Mouse (Mus musculus) brown adipose tissue, adult 24 weeks (tissue): ENCODE results near the gene Zbtb3. TPM values are rescaled to one million over a fixed set of nuclear protein-coding genes. Genes with fewer than 3 reads are reported as not detected.
"Not testable (repeated sequence)": the region's sequence is repeated elsewhere in the genome, so short reads cannot be mapped to it uniquely, and the experiment has no call there.

Source experiments
- H3K27ac ChIP-seq: fragments of 200-500 bp; replicated peaks from 2 replicates; pipeline ENCODE4 v1.5.1; 2012; ENCODE audit warnings: low read depth, mild to moderate bottlenecking, low read length
- H3K4me1 ChIP-seq: fragments of 200-500 bp; 2 replicates; pipeline ENCODE4 v1.6.1; 2012; ENCODE audit warnings: low read length, mixed read lengths; ENCODE audit not compliant: control insufficient read depth, insufficient read depth, insufficient read length
- H3K4me3 ChIP-seq: fragments of 200-500 bp; 2 replicates; pipeline ENCODE4 v1.5.1; 2012; ENCODE audit warnings: low read depth, mild to moderate bottlenecking, low read length, moderate library complexity; ENCODE audit not compliant: insufficient read depth
- polyA plus RNA-seq: library from polyadenylated mRNA; stranded (reverse); fragments of >200 nt; gene quantifications from 2 replicates; pipeline ENCODE4 v1.2.4, GENCODE M21; 2012; ENCODE audit not compliant: missing spikeins, insufficient read depth, insufficient read length

Gene Zbtb3
- polyA plus RNA-seq, 1 experiment = 1.2 TPM

DNA sequence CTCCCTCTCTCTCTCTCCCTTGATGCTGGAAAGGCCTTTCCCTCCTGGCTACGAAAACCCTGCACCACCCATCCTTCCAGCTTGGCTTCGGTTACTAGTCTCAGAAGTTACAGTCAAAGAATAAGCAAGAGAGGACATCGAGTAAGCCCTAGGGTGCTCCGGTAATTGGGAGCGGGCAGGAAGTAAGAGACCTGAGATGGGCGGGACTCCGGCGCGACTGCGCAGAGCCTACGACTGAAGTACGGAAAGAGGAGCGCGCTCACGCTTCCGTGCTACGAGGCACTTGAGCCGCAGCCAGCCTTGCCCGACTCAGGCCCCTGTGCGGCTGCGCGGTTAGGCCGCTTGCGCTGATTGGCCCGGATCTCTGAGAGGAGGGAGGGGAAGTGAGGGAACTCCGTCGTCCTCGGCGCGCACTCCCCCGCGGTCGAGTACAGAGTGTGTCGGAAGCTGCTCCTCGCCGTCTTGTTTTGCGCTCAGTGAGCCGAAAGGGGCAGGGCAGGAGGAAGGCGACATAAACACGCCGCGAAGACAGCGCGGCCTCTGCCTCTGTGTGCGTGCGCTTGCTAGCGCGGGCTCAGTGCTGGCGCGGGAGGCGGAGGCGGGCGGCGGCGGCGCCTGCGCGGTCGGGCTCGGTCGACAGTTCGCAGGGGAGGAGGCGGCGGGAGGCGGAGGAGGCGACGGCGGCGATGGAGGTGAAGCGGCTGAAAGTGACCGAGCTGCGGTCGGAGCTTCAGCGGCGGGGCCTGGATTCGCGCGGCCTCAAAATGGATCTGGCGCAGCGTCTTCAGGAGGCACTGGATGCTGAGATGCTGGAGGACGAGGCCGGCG lies 17.5 kb downstream of the Zbtb3 start, which contains the start of gene Hnrnpul2:
TSS of gene Hnrnpul2 (plus strand) at position 415 of the 828 bp plus-strand sequence.
- H3K27ac ChIP-seq = peak within 1 kb of the TSS; percentile 97
- peak within 1 kb of the TSS; percentile 85 for H3K4me3 ChIP-seq
- H3K4me1 ChIP-seq = peaks cover 4% of the 10 kb centered on the region; the same call in 1 of the 2 replicates

DNA sequence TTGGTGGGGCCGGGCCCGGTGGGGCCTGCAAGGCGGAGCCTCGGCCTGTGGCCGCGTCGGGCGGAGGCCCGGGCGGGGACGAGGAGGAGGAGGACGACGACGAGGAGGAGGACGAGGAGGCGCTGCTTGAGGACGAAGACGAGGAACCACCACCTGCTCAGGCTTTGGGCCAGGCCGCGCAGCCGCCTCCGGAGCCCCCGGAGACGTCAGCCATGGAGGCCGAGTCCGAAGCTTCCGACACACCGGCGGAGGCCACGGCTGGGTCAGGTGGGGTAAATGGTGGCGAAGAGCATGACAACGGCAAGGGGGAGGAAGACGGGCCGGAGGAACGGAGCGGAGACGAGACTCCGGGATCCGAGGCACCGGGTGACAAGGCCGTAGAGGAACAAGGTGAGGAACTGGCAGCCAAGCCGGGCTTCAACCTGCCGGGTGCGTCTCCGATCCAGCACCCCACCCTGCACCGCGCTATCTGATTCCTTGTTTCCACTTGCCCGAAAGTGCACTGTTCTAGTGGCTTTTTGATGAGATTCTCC lies 18.1 kb downstream of the Zbtb3 start:
- peak overlapping the region; percentile 85 for H3K4me3 ChIP-seq
- peak overlapping the region; percentile 97 for H3K27ac ChIP-seq
- peaks cover 4% of the 10 kb centered on the region; the same call in 1 of the 2 replicates for H3K4me1 ChIP-seq

DNA sequence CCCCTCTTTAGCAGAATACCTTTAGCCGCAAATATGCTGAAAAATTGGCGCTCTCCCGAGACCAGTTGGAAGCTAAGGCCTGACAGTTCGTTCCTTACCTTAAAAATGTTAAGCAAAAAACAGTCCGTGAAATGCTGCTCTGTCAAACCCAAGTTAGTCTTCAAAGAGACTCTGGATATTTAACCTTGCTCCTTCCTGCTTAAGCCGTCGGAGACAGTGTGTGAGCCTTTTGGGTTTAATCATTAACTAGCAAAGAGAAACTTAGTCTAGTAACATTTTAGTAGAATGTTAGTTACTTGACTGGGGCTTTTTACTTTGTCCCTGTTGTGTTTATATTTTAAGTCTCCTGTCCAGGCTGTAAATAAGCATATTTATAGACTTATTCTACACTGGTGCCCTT lies 18.8 kb downstream of the Zbtb3 start:
- Histone ChIP-seq H3K27ac (peak overlapping the region; percentile 97), H3K4me1 (peaks cover 4% of the 10 kb centered on the region; the same call in 1 of the 2 replicates), H3K4me3 (peak overlapping the region; percentile 85)

DNA sequence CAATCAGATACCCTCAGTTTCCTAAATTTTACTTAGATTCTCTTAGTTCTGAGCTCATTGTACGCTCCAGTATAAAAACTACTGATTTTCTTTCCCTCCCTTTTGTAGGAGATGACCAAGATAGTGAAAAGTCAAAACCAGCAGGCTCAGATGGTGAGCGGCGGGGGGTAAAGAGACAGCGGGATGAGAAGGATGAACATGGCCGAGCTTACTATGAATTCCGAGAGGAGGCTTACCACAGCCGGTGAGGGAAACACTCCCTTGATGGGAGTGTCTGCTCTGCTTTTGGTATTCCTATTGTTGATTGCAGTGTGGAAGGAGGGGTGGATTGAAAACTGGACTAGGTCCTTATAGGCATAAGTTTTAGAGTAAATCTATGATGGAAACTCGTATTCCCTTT lies 20.3 kb downstream of the Zbtb3 start:
- H3K4me3 ChIP-seq = peak overlapping the region; percentile 10
- no peak overlapping the region for H3K27ac ChIP-seq

DNA sequence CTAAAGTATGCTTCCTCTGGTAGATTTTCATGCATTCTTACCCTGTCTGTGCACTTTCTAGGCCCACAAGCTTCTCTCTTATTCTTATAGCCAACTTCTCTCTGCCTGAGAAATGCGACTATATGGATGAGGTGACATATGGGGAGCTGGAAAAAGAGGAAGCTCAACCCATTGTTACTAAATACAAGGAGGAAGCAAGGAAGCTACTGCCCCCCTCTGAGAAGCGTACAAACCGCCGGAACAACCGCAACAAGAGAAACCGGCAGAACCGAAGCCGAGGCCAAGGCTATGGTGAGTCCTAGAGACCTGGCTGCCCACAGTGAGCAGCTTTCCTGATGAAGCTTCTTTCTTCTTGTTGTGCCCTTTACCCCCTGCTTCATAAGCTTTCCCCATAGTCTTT lies 27.3 kb downstream of the Zbtb3 start, which contains the start of gene AC129217.1:
TSS of gene AC129217.1 (plus strand) at position 114 of the 400 bp plus-strand sequence.
- H3K27ac ChIP-seq = no peak within 1 kb of the TSS
- no peak within 1 kb of the TSS for H3K4me3 ChIP-seq
- no peaks in the 10 kb centered on the region for H3K4me1 ChIP-seq

More for the DNA sequence above, 20.3 kb downstream of the Zbtb3 start:
- peaks cover 4% of the 10 kb centered on the region; the same call in 1 of the 2 replicates for H3K4me1 ChIP-seq

DNA sequence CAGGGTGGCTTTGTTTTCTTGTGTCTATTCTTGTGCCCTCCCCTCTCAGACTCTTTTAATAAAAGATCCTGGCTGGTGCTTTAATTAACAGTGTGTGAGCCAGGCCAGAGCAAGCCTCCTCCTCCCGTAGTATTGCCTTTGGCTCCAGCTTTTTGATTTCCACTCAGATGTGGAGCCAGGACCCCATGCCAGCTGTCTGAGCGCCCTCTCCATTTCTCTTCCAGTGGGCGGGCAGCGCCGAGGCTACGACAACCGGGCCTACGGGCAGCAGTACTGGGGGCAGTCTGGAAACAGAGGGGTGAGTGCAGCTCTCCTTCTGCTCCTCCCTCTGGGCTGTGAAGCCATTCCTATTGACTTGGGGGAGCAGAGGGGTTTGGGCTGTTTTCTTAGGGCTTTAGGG lies 28.3 kb downstream of the Zbtb3 start:
- Histone ChIP-seq H3K27ac (no peak overlapping the region), H3K4me3 (no peak overlapping the region), H3K4me1 (no peaks in the 10 kb centered on the region)

DNA sequence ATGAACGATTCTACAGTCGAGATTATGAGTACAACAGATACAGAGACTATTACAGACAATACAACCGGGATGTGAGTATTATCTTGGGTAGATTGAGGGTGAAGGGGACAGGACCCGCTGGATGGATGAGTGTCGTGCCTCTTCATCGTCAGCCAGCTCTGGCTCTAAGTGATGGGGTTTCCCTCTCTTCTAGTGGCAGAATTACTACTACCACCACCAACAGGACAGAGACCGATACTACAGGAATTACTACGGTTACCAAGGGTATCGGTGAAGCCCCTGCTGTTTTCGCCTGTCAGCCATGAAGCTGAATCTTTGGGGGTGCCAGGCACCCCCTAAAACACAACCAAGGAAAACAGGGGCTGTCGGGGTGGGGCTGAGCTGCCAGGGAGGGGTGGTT lies 28.9 kb downstream of the Zbtb3 start:
- Histone ChIP-seq H3K4me3 (no peak overlapping the region), H3K27ac (no peak overlapping the region), H3K4me1 (no peaks in the 10 kb centered on the region)

DNA sequence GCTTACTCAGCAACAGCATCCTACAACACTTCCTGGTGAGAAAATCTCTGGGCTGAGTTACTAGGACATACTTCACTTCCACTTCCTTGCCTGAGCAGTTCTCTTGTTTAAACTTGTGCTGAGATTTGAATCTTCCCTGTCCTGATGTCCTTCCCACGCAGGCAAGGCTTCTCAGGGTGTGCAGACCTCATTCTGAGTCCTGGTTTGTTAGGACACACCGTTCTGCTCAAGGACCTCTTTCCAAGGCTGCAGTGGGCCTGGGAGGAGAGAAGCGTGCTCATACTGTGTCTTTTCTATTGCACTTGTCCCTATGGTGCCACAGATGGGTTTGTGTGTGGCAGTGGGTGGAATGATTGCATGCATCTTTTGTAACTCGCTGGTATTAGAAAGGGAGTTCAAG lies 30.6 kb downstream of the Zbtb3 start:
- H3K4me3 ChIP-seq = no peak overlapping the region
- H3K4me1 ChIP-seq = no peaks in the 10 kb centered on the region
- H3K27ac ChIP-seq = peak overlapping the region; percentile 45; the same call in 1 of the 2 replicates

DNA sequence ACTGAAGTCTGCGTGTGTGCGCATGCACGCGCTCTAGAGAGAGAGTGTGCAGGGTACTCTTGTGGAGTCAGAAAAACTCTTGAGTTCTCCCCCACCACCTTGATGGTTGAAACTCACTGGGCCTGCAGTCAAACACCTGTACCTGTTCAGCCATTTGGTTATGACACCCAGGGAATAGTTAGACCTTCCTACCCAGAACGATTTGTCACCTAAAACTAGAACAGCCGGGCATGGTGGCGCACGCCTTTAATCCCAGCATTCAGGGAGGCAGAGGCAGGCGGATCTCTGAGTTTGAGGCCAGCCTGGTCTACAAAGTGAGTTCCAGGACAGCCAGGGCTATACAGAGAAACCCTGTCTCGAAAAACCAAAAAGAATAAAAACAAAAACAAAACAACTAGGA lies 34.0 kb downstream of the Zbtb3 start:
- H3K4me1 ChIP-seq = peaks cover 13% of the 10 kb centered on the region
- not testable (repeated sequence) for H3K27ac ChIP-seq

DNA sequence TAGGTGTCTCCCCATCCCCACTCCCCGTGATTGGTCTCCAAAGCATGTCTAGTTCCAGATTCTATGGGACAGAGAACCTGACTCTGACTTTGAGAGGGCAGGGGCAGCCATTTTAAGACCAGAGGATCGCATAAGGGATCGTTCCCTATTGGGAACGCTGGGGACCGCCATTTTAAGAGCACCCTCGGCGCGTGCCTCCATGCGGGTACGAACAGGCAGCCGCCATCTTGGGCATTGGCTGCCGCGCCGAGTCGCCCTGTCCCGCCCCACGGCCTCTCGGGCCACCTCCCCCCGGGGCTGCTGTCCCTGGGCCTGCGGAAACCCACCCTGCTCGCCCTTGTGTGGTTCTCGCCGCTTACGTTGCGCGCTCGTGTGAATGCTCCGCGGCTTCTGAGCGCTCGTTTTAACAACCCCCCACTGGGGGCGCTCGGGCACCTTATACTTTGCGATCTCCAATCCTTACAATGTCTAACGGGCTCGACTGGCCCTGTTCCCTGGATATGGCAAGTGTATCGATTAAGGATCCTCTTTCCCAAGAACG lies 35.0 kb downstream of the Zbtb3 start, which contains the start of gene Bscl2:
TSS of gene Bscl2 (plus strand) at position 217 of the 541 bp plus-strand sequence.
- H3K4me3 ChIP-seq = peak within 1 kb of the TSS; percentile 72
- H3K4me1 ChIP-seq = peaks cover 14% of the 10 kb centered on the region
- H3K27ac ChIP-seq = peak within 1 kb of the TSS; percentile 69

More for the DNA sequence above, 34.0 kb downstream of the Zbtb3 start:
- H3K4me3 ChIP-seq = not testable (repeated sequence)

DNA sequence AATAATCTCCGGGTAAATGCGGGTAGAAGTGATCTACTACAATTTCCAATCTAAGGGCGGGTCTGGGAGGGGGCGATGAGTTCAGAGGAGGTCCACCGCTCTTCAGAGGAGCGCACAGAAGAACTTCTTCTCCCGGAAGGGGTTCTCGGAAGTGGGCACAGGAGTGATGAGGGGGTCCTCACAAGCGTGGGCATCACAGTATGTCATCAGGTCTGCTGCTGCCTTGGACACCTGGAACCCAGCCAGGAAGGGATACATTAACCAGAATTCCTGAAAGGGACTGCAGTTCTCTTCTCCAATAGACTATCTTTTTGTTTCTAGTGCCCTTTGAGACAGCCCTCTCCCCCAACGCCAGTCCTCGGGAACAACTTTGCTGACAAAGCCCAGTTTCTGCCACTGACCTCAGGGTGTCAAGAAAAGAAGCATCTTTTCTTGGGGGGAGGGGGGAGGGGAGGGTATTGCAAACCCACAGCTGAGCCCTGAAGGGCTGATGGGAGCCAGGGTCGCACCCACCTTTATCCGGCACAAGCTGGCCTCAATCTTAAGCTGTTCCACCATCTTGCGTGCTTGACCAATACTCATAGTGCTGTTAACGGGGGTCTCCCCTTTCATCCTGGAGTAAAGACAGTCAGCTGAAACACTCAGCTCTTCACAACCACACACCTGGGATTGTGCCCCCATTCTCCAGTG lies 35.8 kb downstream of the Zbtb3 start:
- Histone ChIP-seq H3K4me1 (peaks cover 14% of the 10 kb centered on the region), H3K27ac (peak overlapping the region; percentile 69)

DNA sequence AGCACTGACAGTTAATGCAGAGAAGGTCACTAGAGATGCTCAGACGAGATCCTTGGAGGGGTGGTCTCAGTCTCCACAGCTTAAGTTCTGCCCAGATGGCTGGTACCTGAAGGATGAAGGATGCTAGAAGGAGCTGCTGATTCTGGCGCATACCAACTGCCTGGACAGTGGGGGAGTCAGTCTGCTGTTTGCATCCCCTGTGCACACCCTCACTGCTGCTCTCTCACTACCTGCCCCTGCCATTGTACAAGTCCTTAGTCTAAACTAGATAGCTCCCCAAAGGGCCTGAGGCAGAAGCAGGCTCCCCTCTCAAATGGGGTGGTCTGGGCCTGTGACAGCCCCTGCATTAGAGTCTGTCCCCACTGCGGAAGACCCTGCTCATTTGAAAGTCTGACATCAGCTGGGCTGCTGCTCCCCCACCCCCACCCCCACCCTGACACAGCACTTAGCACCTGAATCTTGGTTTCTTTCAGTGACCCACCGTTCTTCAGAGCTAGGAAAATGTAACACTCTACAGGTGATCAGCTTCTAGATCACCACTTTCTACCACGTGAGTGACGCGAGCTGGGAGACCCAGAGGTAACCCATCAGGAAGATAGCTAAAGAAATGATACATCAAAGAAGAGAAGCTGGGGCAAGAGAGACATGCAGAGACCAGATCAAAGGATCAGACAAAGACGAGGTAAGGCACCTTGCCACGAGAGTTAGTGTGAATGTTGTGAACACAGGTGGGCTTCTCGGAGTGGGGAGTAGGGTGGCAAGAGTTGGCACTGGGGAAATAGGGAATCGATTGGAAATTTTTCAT lies 37.0 kb downstream of the Zbtb3 start, which contains the start of gene Gng3:
TSS of gene Gng3 (minus strand) at position 92 of the 805 bp plus-strand sequence.
- H3K27ac ChIP-seq = peak within 1 kb of the TSS; percentile 69
- peak within 1 kb of the TSS; percentile 72 for H3K4me3 ChIP-seq
- H3K4me1 ChIP-seq = peaks cover 14% of the 10 kb centered on the region

More for the DNA sequence above, 35.8 kb downstream of the Zbtb3 start:
- H3K4me3 ChIP-seq = peak overlapping the region; percentile 72

DNA sequence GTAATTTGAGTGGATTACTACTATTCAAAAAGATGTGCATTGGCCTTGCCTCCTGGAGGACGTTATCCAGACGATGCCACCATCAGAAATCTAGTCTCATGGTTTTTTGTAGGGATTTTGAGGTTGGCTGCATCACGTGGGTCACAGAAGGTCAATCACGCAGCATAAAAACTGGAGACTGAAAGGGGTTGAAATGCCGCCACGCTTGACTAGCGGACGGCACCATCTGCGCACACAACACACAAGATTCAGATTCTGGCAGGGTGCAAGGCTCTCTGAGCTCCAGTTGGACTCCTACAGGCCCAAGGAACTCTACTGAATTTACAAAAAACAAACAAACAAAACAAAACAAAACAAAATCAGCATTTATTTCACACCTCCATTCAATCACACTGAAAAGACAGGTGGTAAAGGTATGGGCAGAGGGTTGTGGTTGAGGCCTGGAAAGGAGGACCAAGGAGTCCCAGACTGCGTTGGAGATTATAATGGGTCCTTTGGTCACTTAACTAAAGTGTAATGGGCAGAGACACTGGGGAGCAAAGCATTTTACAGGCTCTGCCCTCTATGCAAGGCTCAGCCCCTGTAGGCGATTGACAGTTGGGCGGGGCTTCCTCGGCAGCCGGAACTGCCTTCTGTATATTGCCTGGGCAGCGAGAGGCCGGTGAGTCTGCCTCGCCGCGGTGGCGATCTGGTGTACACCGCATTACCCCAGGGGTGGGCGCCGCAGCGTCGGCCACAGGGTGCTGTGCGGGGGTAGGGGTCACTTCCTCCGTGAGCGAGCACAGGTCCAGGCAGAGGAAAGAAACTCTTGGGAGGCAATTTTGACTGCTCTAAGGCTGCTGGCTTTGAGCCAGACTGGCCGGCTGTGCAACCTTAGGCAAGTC lies 37.8 kb downstream of the Zbtb3 start:
- Histone ChIP-seq H3K4me1 (peaks cover 14% of the 10 kb centered on the region), H3K27ac (peak overlapping the region; percentile 86)

More for the DNA sequence above, 37.8 kb downstream of the Zbtb3 start:
- peak overlapping the region; percentile 92 for H3K4me3 ChIP-seq
